Mouse (Mus musculus) forebrain, embryonic 13.5 days (tissue): ENCODE measurements around the gene Ms4a4b. TPM values are rescaled to one million over a fixed set of nuclear protein-coding genes. Genes with fewer than 3 reads are reported as not detected.
"Not testable (repeated sequence)": the region's sequence is repeated elsewhere in the genome, so short reads cannot be mapped to it uniquely, and the experiment has no call there.

Source experiments
- ATAC-seq: fragments of 200-750 bp; cut with Nextera tagmentation; 2 replicates; pipeline ENCODE4 v1.8.0; 2017
- H3K27ac ChIP-seq: fragments of 300-500 bp; sonication (generic); 2 replicates; pipeline ENCODE4 v1.5.1; 2015; ENCODE audit warnings: inconsistent platforms, mild to moderate bottlenecking, moderate library complexity
- H3K27me3 ChIP-seq: fragments of 300-500 bp; sonication (generic); 2 replicates; pipeline ENCODE4 v1.6.1; 2015; ENCODE audit warnings: mild to moderate bottlenecking, inconsistent platforms
- H3K36me3 ChIP-seq: fragments of 300-500 bp; sonication (generic); 2 replicates; pipeline ENCODE4 v1.6.1; 2015; ENCODE audit warnings: mild to moderate bottlenecking, inconsistent platforms; ENCODE audit not compliant: poor library complexity, severe bottlenecking
- H3K4me1 ChIP-seq: fragments of 300-500 bp; sonication (generic); 2 replicates; pipeline ENCODE4 v1.6.1; 2015; ENCODE audit warnings: inconsistent platforms
- H3K4me2 ChIP-seq: fragments of 300-500 bp; sonication (generic); 2 replicates; pipeline ENCODE4 v1.6.1; 2015; ENCODE audit warnings: inconsistent platforms, mild to moderate bottlenecking, moderate library complexity
- H3K4me3 ChIP-seq: fragments of 300-500 bp; sonication (generic); 2 replicates; pipeline ENCODE4 v1.5.1; 2015; ENCODE audit warnings: mild to moderate bottlenecking, inconsistent platforms
- H3K9ac ChIP-seq: fragments of 300-500 bp; sonication (generic); 2 replicates; pipeline ENCODE4 v1.6.1; 2015; ENCODE audit warnings: mild to moderate bottlenecking, inconsistent platforms
- H3K9me3 ChIP-seq: fragments of 300-500 bp; sonication (generic); replicated peaks from 2 replicates; pipeline ENCODE4 v1.6.1; 2016; ENCODE audit warnings: inconsistent platforms
- WGBS: fragments of 180-500 bp; shearing (Covaris S2); methylation state at CpG from one replicate; pipeline ENCODE4 v1.1.7; 2015; 5-methylcytosine and 5-hydroxymethylcytosine counted together
- polyA plus RNA-seq: library from polyadenylated mRNA; unstranded; fragments of >200 nt; fragmentation: Nextera tagmentation; extraction: Ambion mirVana; gene quantifications from 2 replicates; pipeline ENCODE4 v1.2.1, GENCODE M21; 2015

The Ms4a4b gene
- polyA plus RNA-seq = not detected in 2 replicates

DNA sequence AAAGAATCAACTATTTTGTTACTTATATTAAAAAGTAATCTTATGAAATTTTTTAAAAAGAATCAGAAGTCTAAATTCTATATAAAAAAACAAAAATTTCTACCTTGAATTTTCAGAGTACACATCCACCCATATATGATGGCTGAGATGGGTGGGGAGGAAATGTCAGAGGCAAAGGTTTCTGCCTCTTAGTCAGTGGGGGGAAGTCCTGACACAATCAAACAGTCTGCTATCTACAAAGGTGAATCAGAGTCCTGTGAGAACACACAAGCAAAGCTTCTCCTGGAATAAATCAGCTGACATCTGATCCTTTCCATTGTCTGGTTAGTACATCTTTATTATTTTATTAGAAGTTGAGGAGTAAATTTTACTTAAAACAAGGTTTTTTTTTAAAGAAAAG is at the start of gene Ms4a4b:
TSS of gene Ms4a4b (plus strand) at position 216 of the 400 bp plus-strand sequence.
- Histone ChIP-seq H3K27me3 (no peaks in the 10 kb centered on the region), H3K4me1 (no peaks in the 10 kb centered on the region), H3K9ac (no peak within 1 kb of the TSS), H3K27ac (no peak within 1 kb of the TSS), H3K4me2 (no peak within 1 kb of the TSS), H3K9me3 (no peaks in the 10 kb centered on the region), H3K4me3 (no peak within 1 kb of the TSS), H3K36me3 (no peaks in the 10 kb centered on the region)
- ATAC-seq = no peak

GRCm38 (mm10) chr19:11395769-11396168 is 47.6 kb upstream of the Ms4a4b start:
- Histone ChIP-seq H3K36me3 (no peaks in the 10 kb centered on the region), H3K27ac (no peak overlapping the region), H3K4me3 (no peak overlapping the region), H3K9ac (no peak overlapping the region), H3K9me3 (no peaks in the 10 kb centered on the region), H3K4me1 (no peaks in the 10 kb centered on the region), H3K4me2 (no peak overlapping the region), H3K27me3 (no peaks in the 10 kb centered on the region)
- no peak for ATAC-seq

GRCm38 (mm10) chr19:11404527-11404926 is 38.8 kb upstream of the Ms4a4b start, which contains the start of gene Ms4a4c:
TSS of gene Ms4a4c (plus strand) at chr19:11404770.
- no peak for ATAC-seq

DNA sequence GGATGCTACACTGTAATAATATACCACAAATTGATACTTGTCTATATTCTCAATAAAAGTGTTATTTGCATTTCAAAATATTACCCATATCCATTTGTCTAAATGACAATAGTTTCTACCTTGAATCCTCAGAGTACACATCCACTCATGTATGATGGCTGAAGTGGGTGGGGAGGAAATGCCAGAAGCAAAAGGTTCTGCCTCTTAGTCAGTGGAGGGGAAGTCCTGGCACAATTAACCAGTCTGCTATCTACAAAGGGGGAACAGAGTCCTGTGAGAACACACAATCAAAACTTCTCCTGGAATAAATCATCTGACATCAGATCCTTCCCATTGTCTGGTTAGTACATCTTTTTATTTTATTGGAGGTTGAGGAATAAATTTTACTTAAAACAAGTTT is 35.9 kb upstream of the Ms4a4b start:
- no peaks in the 10 kb centered on the region for H3K4me1 ChIP-seq
- H3K9me3 ChIP-seq = no peaks in the 10 kb centered on the region
- no peaks in the 10 kb centered on the region for H3K27me3 ChIP-seq
- H3K27ac ChIP-seq = no peak overlapping the region
- no peak overlapping the region for H3K9ac ChIP-seq
- no peak overlapping the region for H3K4me3 ChIP-seq
- no peak for ATAC-seq
- no peaks in the 10 kb centered on the region for H3K36me3 ChIP-seq
- H3K4me2 ChIP-seq = no peak overlapping the region

More at GRCm38 (mm10) chr19:11404527-11404926, 38.8 kb upstream of the Ms4a4b start, which contains the start of gene Ms4a4c:
- Histone ChIP-seq H3K4me1 (no peaks in the 10 kb centered on the region), H3K27me3 (no peaks in the 10 kb centered on the region), H3K9ac (no peak within 1 kb of the TSS), H3K4me3 (no peak within 1 kb of the TSS), H3K27ac (no peak within 1 kb of the TSS), H3K4me2 (no peak within 1 kb of the TSS), H3K36me3 (no peaks in the 10 kb centered on the region), H3K9me3 (no peaks in the 10 kb centered on the region)
- 84% methylated on average over 3 of the region's 3 CpGs for WGBS

DNA sequence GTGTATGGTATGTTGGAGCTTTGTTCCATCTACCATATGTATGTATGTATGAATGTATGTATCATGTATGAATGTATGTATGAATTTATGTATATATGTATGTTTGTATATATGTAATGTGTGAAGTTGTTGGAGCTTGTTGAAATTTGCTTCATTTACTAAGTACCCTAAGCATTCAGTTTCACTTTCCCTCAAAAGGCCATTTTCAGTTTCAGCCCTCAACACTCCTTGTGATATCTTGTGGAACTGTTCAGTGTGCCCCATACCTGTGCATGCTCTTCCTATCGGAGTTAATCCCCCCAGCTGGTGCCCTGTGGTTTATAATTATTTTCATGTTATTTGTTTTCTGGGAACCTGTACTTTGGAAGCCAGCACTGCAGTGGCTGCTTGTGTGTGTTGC is 34.8 kb upstream of the Ms4a4b start:
- H3K4me1 ChIP-seq = no peaks in the 10 kb centered on the region
- 89% methylated on average over 1 of the region's 1 CpGs for WGBS
- H3K4me2 ChIP-seq = no peak overlapping the region
- no peak for ATAC-seq
- no peaks in the 10 kb centered on the region for H3K36me3 ChIP-seq
- H3K4me3 ChIP-seq = no peak overlapping the region
- no peaks in the 10 kb centered on the region for H3K27me3 ChIP-seq
- no peaks in the 10 kb centered on the region for H3K9me3 ChIP-seq
- no peak overlapping the region for H3K27ac ChIP-seq
- no peak overlapping the region for H3K9ac ChIP-seq

GRCm38 (mm10) chr19:11411640-11412039 is 31.7 kb upstream of the Ms4a4b start:
- Histone ChIP-seq H3K4me2 (no peak overlapping the region), H3K9me3 (no peaks in the 10 kb centered on the region), H3K27ac (no peak overlapping the region), H3K27me3 (no peaks in the 10 kb centered on the region), H3K4me3 (no peak overlapping the region), H3K36me3 (no peaks in the 10 kb centered on the region), H3K9ac (no peak overlapping the region), H3K4me1 (no peaks in the 10 kb centered on the region)
- whole genome bisulfite sequencing = 88% methylated on average over 1 of the region's 1 CpGs
- ATAC-seq = no peak

- no peak for ATAC-seq
- WGBS = 90% methylated on average over 1 of the region's 1 CpGs
These were observed 29.3 kb upstream of the Ms4a4b start for GRCm38 (mm10) chr19:11414084-11414483.

DNA sequence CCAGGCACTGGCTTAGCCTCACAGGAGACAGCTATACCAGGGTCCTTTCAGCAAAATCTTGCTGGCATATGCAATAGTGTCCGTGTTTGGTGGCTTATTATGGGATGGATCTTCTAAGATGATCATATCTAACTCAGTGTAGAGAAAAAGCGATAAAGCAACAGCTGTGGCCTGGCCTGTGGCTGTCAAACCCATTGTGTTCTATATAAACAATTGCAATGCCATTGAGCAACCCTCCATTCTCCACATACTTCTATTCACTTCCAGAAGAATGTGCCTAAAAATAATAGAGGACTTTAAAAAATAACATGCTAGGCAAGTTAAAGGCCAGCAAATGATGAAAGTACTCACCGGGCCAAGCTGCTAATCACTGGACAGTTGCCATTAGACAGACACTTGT is 27.8 kb upstream of the Ms4a4b start:
- 68% methylated on average over 3 of the region's 3 CpGs for WGBS
- Histone ChIP-seq H3K36me3 (no peaks in the 10 kb centered on the region), H3K4me2 (no peak overlapping the region), H3K27ac (no peak overlapping the region), H3K9ac (no peak overlapping the region), H3K9me3 (no peaks in the 10 kb centered on the region), H3K4me3 (no peak overlapping the region), H3K4me1 (no peaks in the 10 kb centered on the region), H3K27me3 (no peaks in the 10 kb centered on the region)
- ATAC-seq = no peak

More at GRCm38 (mm10) chr19:11414084-11414483, 29.3 kb upstream of the Ms4a4b start:
- no peaks in the 10 kb centered on the region for H3K4me1 ChIP-seq
- H3K27ac ChIP-seq = no peak overlapping the region
- H3K9ac ChIP-seq = no peak overlapping the region
- H3K9me3 ChIP-seq = no peaks in the 10 kb centered on the region
- no peak overlapping the region for H3K4me2 ChIP-seq
- no peaks in the 10 kb centered on the region for H3K36me3 ChIP-seq
- no peaks in the 10 kb centered on the region for H3K27me3 ChIP-seq
- no peak overlapping the region for H3K4me3 ChIP-seq

- not testable (repeated sequence) for H3K27ac ChIP-seq, ATAC-seq, H3K9me3 ChIP-seq, H3K4me1 ChIP-seq, H3K4me2 ChIP-seq, H3K27me3 ChIP-seq, H3K36me3 ChIP-seq, H3K9ac ChIP-seq, H3K4me3 ChIP-seq
- WGBS = 73% methylated on average over 3 of the region's 3 CpGs
These were observed 24.5 kb upstream of the Ms4a4b start for GRCm38 (mm10) chr19:11418865-11419264.

GRCm38 (mm10) chr19:11431209-11431608 is 12.1 kb upstream of the Ms4a4b start:
- H3K4me2 ChIP-seq, H3K4me1 ChIP-seq, H3K27me3 ChIP-seq, H3K9ac ChIP-seq, H3K27ac ChIP-seq, H3K36me3 ChIP-seq, ATAC-seq, H3K9me3 ChIP-seq, H3K4me3 ChIP-seq: not testable (repeated sequence)
- 93% methylated on average over 1 of the region's 1 CpGs for WGBS

GRCm38 (mm10) chr19:11435058-11435834 is 8.1 kb upstream of the Ms4a4b start:
- no peak overlapping the region for H3K4me3 ChIP-seq
- WGBS = 82% methylated on average over 4 of the region's 4 CpGs
- H3K9me3 ChIP-seq = no peaks in the 10 kb centered on the region
- no peaks in the 10 kb centered on the region for H3K4me1 ChIP-seq
- H3K4me2 ChIP-seq = no peak overlapping the region
- H3K27me3 ChIP-seq = no peaks in the 10 kb centered on the region
- no peak overlapping the region for H3K27ac ChIP-seq
- H3K36me3 ChIP-seq = no peaks in the 10 kb centered on the region
- no peak overlapping the region for H3K9ac ChIP-seq
- no peak for ATAC-seq

GRCm38 (mm10) chr19:11443964-11444363 is 611 bp downstream of the Ms4a4b start:
- no peaks in the 10 kb centered on the region for H3K9me3 ChIP-seq
- H3K4me2 ChIP-seq = no peak overlapping the region
- ATAC-seq = no peak
- no peaks in the 10 kb centered on the region for H3K27me3 ChIP-seq
- H3K4me1 ChIP-seq = no peaks in the 10 kb centered on the region
- no peak overlapping the region for H3K9ac ChIP-seq
- WGBS = 88% methylated on average over 5 of the region's 5 CpGs
- no peak overlapping the region for H3K27ac ChIP-seq
- H3K4me3 ChIP-seq = no peak overlapping the region
- H3K36me3 ChIP-seq = no peaks in the 10 kb centered on the region

DNA sequence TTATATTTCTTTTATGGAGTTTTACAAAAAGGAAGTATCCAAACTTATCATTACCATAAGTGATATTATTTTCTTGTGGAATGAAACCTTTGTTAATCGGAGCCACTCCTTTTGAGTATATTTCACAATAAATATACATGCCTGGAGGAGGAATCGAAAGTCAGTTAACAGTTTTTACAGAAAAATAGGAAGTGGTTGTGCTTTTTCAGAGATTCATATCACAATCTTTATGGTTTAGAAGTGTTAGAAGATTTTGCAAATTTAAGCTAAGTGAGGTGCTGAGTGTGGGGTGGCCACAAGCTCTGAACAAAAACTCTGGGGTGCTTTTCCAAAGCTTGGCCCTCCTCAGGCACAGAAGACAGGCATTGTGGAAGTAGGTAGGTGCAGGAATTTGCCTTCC is 3.9 kb downstream of the Ms4a4b start:
- H3K27me3 ChIP-seq = no peaks in the 10 kb centered on the region
- no peak overlapping the region for H3K4me3 ChIP-seq
- H3K4me2 ChIP-seq = no peak overlapping the region
- H3K9me3 ChIP-seq = no peaks in the 10 kb centered on the region
- no peak overlapping the region for H3K27ac ChIP-seq
- no peak for ATAC-seq
- no peaks in the 10 kb centered on the region for H3K4me1 ChIP-seq
- H3K36me3 ChIP-seq = no peaks in the 10 kb centered on the region
- no peak overlapping the region for H3K9ac ChIP-seq
- WGBS = 92% methylated on average over 2 of the region's 2 CpGs
